Mouse (Mus musculus) embryonic fibroblast, embryonic 13.5 days (primary cell): ENCODE results near the gene C2cd2.

Experiments used
- CTCF ChIP-seq: IDR thresholded peaks from 2 replicates; pipeline ENCODE4 v1.5.1; 2011; ENCODE audit warnings: mild to moderate bottlenecking, control low read depth, low read length, moderate library complexity, borderline replicate concordance; ENCODE audit not compliant: insufficient read depth
- POLR2A ChIP-seq: IDR thresholded peaks from 2 replicates; pipeline ENCODE4 v1.6.1; 2011; ENCODE audit warnings: low read depth, mild to moderate bottlenecking, control low read depth, low read length, moderate library complexity

DNA sequence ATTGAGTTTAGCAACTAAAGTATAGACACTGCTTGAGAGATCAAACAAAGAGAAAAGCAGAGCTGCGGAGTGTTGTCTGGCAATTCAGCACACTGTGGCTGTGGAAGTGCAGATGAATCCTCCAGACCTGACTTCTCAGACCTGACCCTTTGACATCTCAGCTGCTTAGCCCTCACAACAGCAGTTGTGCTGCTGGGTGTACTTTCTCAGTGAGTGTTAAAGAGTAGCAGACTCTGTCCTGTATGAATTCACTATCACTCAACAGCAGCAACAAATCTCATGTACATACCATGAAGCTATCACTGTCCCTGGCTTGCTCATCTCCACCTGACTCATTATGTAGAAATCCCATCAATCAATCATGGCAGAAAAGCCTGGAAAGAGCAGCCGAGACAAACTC lies 6.4 kb downstream of the C2cd2 start:
- TF ChIP-seq POLR2A, result no peak
- TF ChIP-seq CTCF, result no peak
